Mouse (Mus musculus): Measurements from ENCODE around the gene Olfr1175-ps.

Gene Olfr1175-ps

DNA sequence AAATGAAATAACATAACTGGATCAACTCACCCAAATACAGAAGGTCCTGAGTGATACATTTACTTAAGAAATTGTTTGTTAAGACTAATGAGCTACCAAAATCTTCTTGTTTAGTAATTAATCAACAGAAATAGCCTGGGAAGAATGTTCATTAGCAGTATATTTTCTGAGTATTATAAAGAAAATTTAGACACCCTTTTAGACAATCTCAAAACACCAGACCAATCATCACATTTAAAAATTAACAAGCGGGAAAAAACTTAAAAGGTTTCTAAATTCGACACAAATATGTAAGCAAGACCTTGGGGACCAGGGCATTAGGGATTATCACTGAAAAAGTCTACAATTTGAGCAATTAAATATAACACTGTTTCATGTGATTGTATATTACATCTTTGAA lies at the start of gene Olfr1175-ps:
Olfr1175-ps (minus strand) TSS at position 101 of the 400 bp plus-strand sequence.
- no peak for DNase-seq

DNA sequence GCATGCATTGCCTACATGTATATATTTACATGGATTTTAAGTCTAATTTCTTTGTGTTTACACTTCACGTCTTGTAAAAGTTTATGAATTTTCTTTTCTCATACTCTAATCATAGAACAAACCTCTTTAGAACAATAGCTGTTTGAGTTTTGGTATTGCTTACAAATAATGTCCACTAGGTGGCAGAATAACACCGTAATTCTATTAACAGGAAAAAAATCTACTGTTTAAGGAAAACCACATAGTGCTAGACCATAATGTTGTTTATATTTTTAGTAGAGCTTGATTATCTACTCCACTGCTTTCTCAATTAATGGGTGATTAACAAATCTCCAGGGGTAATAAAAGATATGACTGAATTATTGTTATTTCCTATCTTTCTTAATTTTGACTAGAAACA lies 29.3 kb upstream of the Olfr1175-ps start:
- no peak for DNase-seq

- DNase-seq, result no peak
These were observed 19.4 kb upstream of the Olfr1175-ps start, which contains the start of gene Olfr1177-ps for GRCm38 (mm10) chr2:88346392-88346791. Olfr1177-ps (minus strand) TSS chr2:88346492.

DNA sequence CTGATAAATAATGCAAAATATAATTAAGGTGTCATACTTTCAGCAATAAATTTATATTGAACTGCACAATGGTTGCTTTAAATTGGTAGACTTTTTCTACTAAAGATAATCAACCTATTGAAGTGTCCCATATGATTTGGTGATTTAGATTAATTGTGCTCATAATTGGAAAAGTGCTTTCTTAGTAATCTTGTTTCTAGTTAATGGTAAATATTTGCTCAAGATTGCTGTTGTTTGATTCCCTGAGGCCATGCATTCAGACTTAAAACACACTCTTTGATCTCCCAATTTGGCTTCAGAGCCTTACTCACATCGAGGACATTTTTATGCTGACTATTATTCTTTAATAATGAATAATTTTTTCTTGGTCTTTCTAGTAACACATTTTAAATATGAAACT lies 9.4 kb upstream of the Olfr1175-ps start, which contains the start of gene Olfr1176:
Olfr1176 (plus strand) TSS at position 301 of the 400 bp plus-strand sequence.
- no peak for DNase-seq

GRCm38 (mm10) chr2:88315035-88315434 lies 12.0 kb downstream of the Olfr1175-ps start, which contains the start of gene Olfr1174-ps:
Olfr1174-ps (minus strand) TSS chr2:88315135.
- DNase-seq, result no peak

DNA sequence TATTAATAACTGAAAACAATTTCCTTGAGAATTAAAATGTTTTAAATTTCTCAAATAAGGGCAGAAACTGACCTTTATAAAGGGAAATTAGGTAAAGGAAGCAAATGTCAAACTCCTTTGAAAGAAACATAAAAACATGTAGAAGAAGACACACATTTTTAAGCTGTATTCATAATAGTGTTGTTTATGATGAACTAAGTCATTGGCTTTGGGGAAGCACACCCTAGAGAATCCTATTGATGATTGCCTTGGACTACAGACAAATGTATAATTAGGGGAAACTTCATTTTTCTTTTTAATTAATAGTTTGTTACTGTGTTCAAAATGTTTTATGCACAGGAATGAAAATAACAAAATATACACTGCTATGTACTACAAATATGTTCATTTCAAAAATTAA lies 47.2 kb downstream of the Olfr1175-ps start, which contains the start of gene Olfr1173:
Olfr1173 (minus strand) TSS at position 101 of the 400 bp plus-strand sequence.
- DNase-seq, result no peak

Measured in cerebellum, adult 11 months (tissue).